Mouse (Mus musculus) kidney, adult 2 months (tissue): ENCODE measurements around the gene Acyp1. TPM values are rescaled to one million over a fixed set of nuclear protein-coding genes. Genes with fewer than 3 reads are reported as not detected.

Experiments used
- DNase-seq: peaks from one replicate; pipeline ENCODE4 v3.0.0; 2021
- H3K27ac ChIP-seq: fragments of 200-500 bp; 2 replicates; pipeline ENCODE4 v1.5.1; 2012; ENCODE audit warnings: low read depth, low read length, control low read depth, inconsistent platforms; ENCODE audit not compliant: insufficient read depth
- H3K27me3 ChIP-seq: fragments of 200-500 bp; replicated peaks from 2 replicates; pipeline ENCODE4 v1.6.1; 2012; ENCODE audit warnings: mild to moderate bottlenecking, moderate library complexity, low read length, inconsistent platforms; ENCODE audit not compliant: control insufficient read depth, insufficient read depth
- H3K36me3 ChIP-seq: fragments of 200-500 bp; 2 replicates; pipeline ENCODE4 v1.6.1; 2012; ENCODE audit warnings: mild to moderate bottlenecking, moderate library complexity, low read length, inconsistent platforms; ENCODE audit not compliant: control insufficient read depth, insufficient read depth
- H3K4me1 ChIP-seq: fragments of 200-500 bp; 2 replicates; pipeline ENCODE4 v1.6.1; 2011; ENCODE audit warnings: low read length; ENCODE audit not compliant: control insufficient read depth, insufficient read depth
- H3K4me3 ChIP-seq: fragments of 200-500 bp; 2 replicates; pipeline ENCODE4 v1.5.1; 2011; ENCODE audit warnings: mild to moderate bottlenecking, low read depth, low read length, control low read depth; ENCODE audit not compliant: insufficient read depth
- CTCF ChIP-seq: fragments of 200-500 bp; conservative IDR thresholded peaks from 2 replicates; pipeline ENCODE4 v1.5.1; 2011; ENCODE audit warnings: low read depth, mild to moderate bottlenecking, control low read depth, low read length, moderate library complexity, mixed read lengths; ENCODE audit not compliant: insufficient read depth, insufficient read length
- POLR2A ChIP-seq: fragments of 200-500 bp; IDR thresholded peaks from one replicate; pipeline ENCODE4 v1.6.1; 2011; ENCODE audit warnings: low read depth, low read length, control low read depth
- WGBS: fragments of 180-500 bp; shearing (Covaris S2); methylation state at CpG from one replicate; pipeline ENCODE4 v1.1.7; 2018; 5-methylcytosine and 5-hydroxymethylcytosine counted together
- polyA plus RNA-seq: library from polyadenylated mRNA; depleted of rRNA; stranded (reverse); fragments of >200 nt; gene quantifications from 2 replicates; pipeline ENCODE4 v1.2.3, GENCODE M21; 2012

Gene Acyp1
- polyA plus RNA-seq, 1 experiment = 19.1 TPM

DNA sequence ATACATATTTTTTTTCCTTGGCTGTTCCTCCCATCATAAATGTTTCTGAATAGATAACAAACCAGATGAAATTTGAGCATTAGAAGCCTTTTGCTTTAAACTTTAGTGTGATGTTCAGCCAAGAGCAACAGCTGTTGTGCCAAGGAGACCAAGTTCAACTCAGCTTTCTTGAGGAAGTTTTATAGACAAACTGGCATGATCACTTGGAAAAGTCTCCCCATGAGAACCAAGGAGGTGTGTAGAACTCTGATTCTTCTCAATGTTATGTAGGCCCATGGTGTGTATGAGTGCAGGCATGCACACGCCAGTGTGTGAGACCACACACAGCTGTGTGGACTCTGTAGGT lies 10.6 kb upstream of the Acyp1 start:
- peak; percentile 54 for DNase-seq
- WGBS = 50% methylated on average over 1 of the region's 1 CpGs
- H3K36me3 ChIP-seq = no peaks in the 10 kb centered on the region; the same call in 1 of the 2 replicates
- no peak overlapping the region for H3K4me3 ChIP-seq
- peaks cover 22% of the 10 kb centered on the region for H3K4me1 ChIP-seq
- no peaks in the 10 kb centered on the region for H3K27me3 ChIP-seq
- TF ChIP-seq POLR2A (no peak), CTCF (no peak)
- H3K27ac ChIP-seq = peak overlapping the region; percentile 16; the same call in 1 of the 2 replicates

- no peak overlapping the region for H3K4me3 ChIP-seq
- H3K27me3 ChIP-seq = no peaks in the 10 kb centered on the region
- peak overlapping the region; percentile 27; the same call in 1 of the 2 replicates for H3K27ac ChIP-seq
- H3K36me3 ChIP-seq = no peaks in the 10 kb centered on the region; the same call in 1 of the 2 replicates
- H3K4me1 ChIP-seq = peaks cover 19% of the 10 kb centered on the region
- TF ChIP-seq POLR2A = no peak
- TF ChIP-seq CTCF = no peak
- WGBS = 31% methylated on average over 11 of the region's 11 CpGs
- peak; percentile 36 for DNase-seq
Measured at GRCm38 (mm10) chr12:85298127-85298834, 10.0 kb upstream of the Acyp1 start.

DNA sequence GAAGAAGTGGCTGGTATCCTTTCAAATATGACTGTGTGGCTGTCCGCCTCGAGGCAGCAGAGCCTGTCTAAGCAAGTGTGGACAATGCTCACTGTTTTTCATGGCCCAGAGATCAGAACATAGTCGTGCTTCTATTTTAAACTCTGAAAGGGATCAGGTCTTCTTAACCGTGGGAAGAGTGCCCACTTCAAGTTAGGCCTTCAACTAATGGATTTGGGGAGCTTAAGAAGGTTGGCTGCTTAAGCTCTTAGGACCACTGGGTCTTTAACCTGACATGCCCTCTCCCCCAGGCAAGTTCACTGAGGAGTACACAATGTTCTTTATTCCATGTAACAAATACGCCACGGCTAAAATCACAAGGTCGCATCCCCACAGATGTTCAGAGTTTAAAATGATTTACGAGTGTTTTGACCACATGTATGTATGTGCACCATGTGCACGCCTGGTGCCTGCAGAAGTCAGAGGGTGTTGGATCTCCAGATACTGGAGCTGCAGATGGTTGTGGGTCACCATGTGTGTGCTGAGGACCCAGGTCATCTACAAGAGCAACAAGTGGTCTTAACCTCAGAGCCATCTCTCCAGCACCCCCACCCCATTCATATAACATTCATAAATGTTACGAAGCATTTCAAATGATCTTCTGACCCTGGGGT lies 9.2 kb upstream of the Acyp1 start:
- no peak for TF ChIP-seq POLR2A
- no peak for TF ChIP-seq CTCF
- H3K4me1 ChIP-seq = peaks cover 21% of the 10 kb centered on the region
- no peaks in the 10 kb centered on the region; the same call in 1 of the 2 replicates for H3K36me3 ChIP-seq
- WGBS = 43% methylated on average over 10 of the region's 10 CpGs
- DNase-seq = peak; percentile 47
- no peak overlapping the region for H3K4me3 ChIP-seq
- no peaks in the 10 kb centered on the region for H3K27me3 ChIP-seq
- no peak overlapping the region for H3K27ac ChIP-seq

- Histone ChIP-seq H3K4me1 (peaks cover 26% of the 10 kb centered on the region), H3K4me3 (no peak overlapping the region), H3K27me3 (no peaks in the 10 kb centered on the region), H3K27ac (no peak overlapping the region), H3K36me3 (no peaks in the 10 kb centered on the region; the same call in 1 of the 2 replicates)
- DNase-seq = no peak
- TF ChIP-seq CTCF (no peak), POLR2A (no peak)
- 69% methylated on average over 5 of the region's 5 CpGs for WGBS
Measured at GRCm38 (mm10) chr12:85296915-85297314, 8.7 kb upstream of the Acyp1 start.

- no peak overlapping the region for H3K27ac ChIP-seq
- H3K27me3 ChIP-seq = no peaks in the 10 kb centered on the region
- no peaks in the 10 kb centered on the region; the same call in 1 of the 2 replicates for H3K36me3 ChIP-seq
- H3K4me1 ChIP-seq = peaks cover 27% of the 10 kb centered on the region
- no peak for TF ChIP-seq CTCF
- TF ChIP-seq POLR2A = no peak
- H3K4me3 ChIP-seq = no peak overlapping the region
- WGBS = 74% methylated on average over 2 of the region's 2 CpGs
- DNase-seq = peak; percentile 65
Measured at GRCm38 (mm10) chr12:85295506-85295905, 7.3 kb upstream of the Acyp1 start.

DNA sequence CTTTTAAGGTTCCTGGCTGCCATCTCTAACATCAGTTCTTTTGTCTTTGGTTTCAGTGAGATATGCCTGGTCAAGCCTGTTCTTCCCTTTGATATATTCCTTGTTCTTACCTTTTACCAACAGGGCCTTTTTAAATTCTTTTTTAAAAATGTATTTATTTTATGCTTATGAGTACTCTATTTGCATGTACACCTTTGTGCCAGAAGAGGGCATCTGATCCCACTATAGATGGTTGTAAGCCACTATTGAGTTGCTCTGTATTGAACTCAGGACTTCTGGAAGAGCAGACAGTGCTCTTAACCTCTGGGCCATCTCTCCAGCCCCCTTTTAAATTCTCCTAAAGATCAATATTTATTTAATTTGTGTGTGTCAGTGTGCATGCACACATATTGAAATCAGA lies 4.7 kb upstream of the Acyp1 start:
- TF ChIP-seq CTCF (no peak), POLR2A (no peak)
- Histone ChIP-seq H3K36me3 (no peaks in the 10 kb centered on the region), H3K27me3 (no peaks in the 10 kb centered on the region), H3K4me3 (no peak overlapping the region), H3K4me1 (peaks cover 25% of the 10 kb centered on the region), H3K27ac (no peak overlapping the region)
- DNase-seq = peak; percentile 17

GRCm38 (mm10) chr12:85292288-85292687 lies 4.0 kb upstream of the Acyp1 start:
- 49% methylated on average over 6 of the region's 6 CpGs for WGBS
- Histone ChIP-seq H3K4me3 (no peak overlapping the region), H3K36me3 (no peaks in the 10 kb centered on the region), H3K27ac (peak overlapping the region; percentile 85), H3K4me1 (peaks cover 19% of the 10 kb centered on the region), H3K27me3 (no peaks in the 10 kb centered on the region)
- DNase-seq = no peak
- no peak for TF ChIP-seq POLR2A
- no peak for TF ChIP-seq CTCF

- peak; percentile 81 for DNase-seq
- Histone ChIP-seq H3K4me1 (peaks cover 17% of the 10 kb centered on the region), H3K27ac (no peak overlapping the region; the same call in 1 of the 2 replicates), H3K36me3 (no peaks in the 10 kb centered on the region), H3K4me3 (no peak overlapping the region; the same call in 1 of the 2 replicates), H3K27me3 (no peaks in the 10 kb centered on the region)
- TF ChIP-seq POLR2A (no peak), CTCF (no peak)
Measured at GRCm38 (mm10) chr12:85291541-85291940, 3.3 kb upstream of the Acyp1 start.
